Mouse (Mus musculus): Measurements from ENCODE around the gene 1700029P11Rik. TPM values are rescaled to one million over a fixed set of nuclear protein-coding genes. Genes with fewer than 3 reads are reported as not detected.
"Not testable (repeated sequence)": the region's sequence is repeated elsewhere in the genome, so short reads cannot be mapped to it uniquely, and the experiment has no call there.

Gene 1700029P11Rik
- total RNA-seq, 2 experiments from 2014 or later = not detected

GRCm38 (mm10) chr15:81955414-81955813 is 24.9 kb upstream of the 1700029P11Rik start:
- DNase-seq = no peak
- intact Hi-C loops (cut with DNase I) = loop anchor here (10.0 kb wide), 1 partner anchor 279 kb away; no protein-coding TSS in a partner anchor

- intact Hi-C loops (cut with DNase I) = loop anchor here (10.0 kb wide), 1 partner anchor 278 kb away; no protein-coding TSS in a partner anchor
- DNase-seq = peak in 1 of 2 experiments; percentile 53
Measured at GRCm38 (mm10) chr15:81956457-81956856, 23.9 kb upstream of the 1700029P11Rik start.

- intact Hi-C loops (cut with DNase I) = loop anchor here (10.0 kb wide), 1 partner anchor 277 kb away; no protein-coding TSS in a partner anchor
- no peak for DNase-seq
Measured at GRCm38 (mm10) chr15:81957598-81957997, 22.7 kb upstream of the 1700029P11Rik start.

GRCm38 (mm10) chr15:81958906-81959305 is 21.4 kb upstream of the 1700029P11Rik start:
- no peak for DNase-seq
- intact Hi-C loops (cut with DNase I) = loop anchor here (10.0 kb wide), 1 partner anchor 276 kb away; no protein-coding TSS in a partner anchor

GRCm38 (mm10) chr15:81960171-81961077 is 19.9 kb upstream of the 1700029P11Rik start, which contains the start of gene Pmm1:
TSS of gene Pmm1 (minus strand) at chr15:81960930.
- intact Hi-C loops (cut with DNase I) = loop anchor here (1.0 to 2.0 kb wide), 3 partner anchors 29 to 80 kb away; partner anchors contain the start of gene Polr3h
- DNase-seq = peak; percentile 96 to 98

GRCm38 (mm10) chr15:81961078-81961451 is 19.3 kb upstream of the 1700029P11Rik start:
- DNase-seq = no peak
- intact Hi-C loops (cut with DNase I) = loop anchor here (2.0 kb wide), 1 partner anchor 34 kb away; the partner anchor contains the start of gene Polr3h

GRCm38 (mm10) chr15:81964262-81964661 is 16.1 kb upstream of the 1700029P11Rik start:
- intact Hi-C loops (cut with DNase I) = no loop called here
- DNase-seq = no peak

GRCm38 (mm10) chr15:81964980-81965545 is 15.3 kb upstream of the 1700029P11Rik start:
- DNase-seq = no peak
- intact Hi-C loops (cut with DNase I) = no loop called here

- intact Hi-C loops (cut with DNase I) = no loop called here
Measured at GRCm38 (mm10) chr15:81966062-81966829, 14.1 kb upstream of the 1700029P11Rik start.

GRCm38 (mm10) chr15:81967821-81968220 is 12.5 kb upstream of the 1700029P11Rik start:
- no peak for DNase-seq
- intact Hi-C loops (cut with DNase I) = no loop called here

More at GRCm38 (mm10) chr15:81966062-81966829, 14.1 kb upstream of the 1700029P11Rik start:
- DNase-seq = no peak

- intact Hi-C loops (cut with DNase I) = no loop called here
- DNase-seq = no peak
Measured at GRCm38 (mm10) chr15:81968447-81968846, 11.9 kb upstream of the 1700029P11Rik start.

- no peak for DNase-seq
- intact Hi-C loops (cut with DNase I) = no loop called here
Measured at GRCm38 (mm10) chr15:81969173-81969572, 11.2 kb upstream of the 1700029P11Rik start.

GRCm38 (mm10) chr15:81969635-81970034 is 10.7 kb upstream of the 1700029P11Rik start:
- not testable (repeated sequence) for DNase-seq

GRCm38 (mm10) chr15:81970498-81970897 is 9.8 kb upstream of the 1700029P11Rik start:
- intact Hi-C loops (cut with DNase I); DNase-seq: not testable (repeated sequence)

More at GRCm38 (mm10) chr15:81969635-81970034, 10.7 kb upstream of the 1700029P11Rik start:
- intact Hi-C loops (cut with DNase I) = not testable (repeated sequence)

GRCm38 (mm10) chr15:81975156-81975555 is 5.2 kb upstream of the 1700029P11Rik start:
- intact Hi-C loops (cut with DNase I); DNase-seq: not testable (repeated sequence)

- DNase-seq = no peak
- intact Hi-C loops (cut with DNase I) = no loop called here
Measured at GRCm38 (mm10) chr15:81982173-81982572, 1.8 kb downstream of the 1700029P11Rik start.

- no peak for DNase-seq
- intact Hi-C loops (cut with DNase I) = no loop called here
Measured at GRCm38 (mm10) chr15:81985267-81986161, 5.2 kb downstream of the 1700029P11Rik start.

GRCm38 (mm10) chr15:81987646-81988045 is 7.3 kb downstream of the 1700029P11Rik start, which contains the start of gene Xrcc6:
TSS of gene Xrcc6 (plus strand) at chr15:81987835.
- DNase-seq = no peak
- intact Hi-C loops (cut with DNase I) = no loop called here
